Mouse (Mus musculus) testis, adult 2 months (tissue): Measurements from ENCODE around the gene Tcte3.

ENCODE experiments used
- CTCF ChIP-seq: fragments of 200-500 bp; IDR thresholded peaks from 2 replicates; pipeline ENCODE4 v1.5.1; 2012; ENCODE audit warnings: low read depth, mild to moderate bottlenecking, inconsistent platforms, low read length, moderate library complexity; ENCODE audit not compliant: control insufficient read depth, insufficient read depth, insufficient replicate concordance
- POLR2A ChIP-seq: fragments of 200-500 bp; IDR thresholded peaks from 2 replicates; pipeline ENCODE4 v1.6.1; 2012; ENCODE audit warnings: low read depth, mild to moderate bottlenecking, inconsistent platforms, low read length, moderate library complexity; ENCODE audit not compliant: control insufficient read depth

DNA sequence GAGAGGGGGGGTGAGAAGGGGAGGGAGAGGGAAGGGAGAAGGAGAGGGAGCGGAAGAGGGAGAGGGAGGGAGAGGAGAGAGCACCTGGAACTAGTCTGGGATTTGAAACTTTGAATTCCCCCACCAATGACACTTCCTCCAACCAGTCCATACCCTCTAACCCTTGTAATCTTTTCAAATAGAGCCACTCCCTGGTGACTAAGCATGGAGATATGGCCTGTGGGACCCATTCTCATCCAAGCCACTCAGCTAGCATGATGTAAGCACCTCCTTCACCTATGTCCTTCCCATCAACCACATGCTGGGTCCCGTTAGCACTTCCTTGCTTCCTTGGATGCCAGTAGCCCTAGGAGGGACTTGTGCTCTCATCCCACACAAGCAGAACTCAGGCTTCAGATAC, 43.7 kb upstream of the Tcte3 start:
- TF ChIP-seq CTCF: no peak
- TF ChIP-seq POLR2A: no peak
